Mouse (Mus musculus) forebrain, embryonic 14.5 days (tissue): ENCODE measurements at regions not wholly inside any gene's neighbourhood (a gene's known extent, or its start where the extent isn't known, plus 50 kb on each side); places are given as distances from the start of the nearest gene placed in this dataset.
"Not testable (repeated sequence)": the region's sequence is repeated elsewhere in the genome, so short reads cannot be mapped to it uniquely, and the experiment has no call there.

ENCODE experiments used
- ATAC-seq: fragments of 200-750 bp; cut with Nextera tagmentation; 2 replicates; pipeline ENCODE4 v1.8.0; 2017; ENCODE audit warnings: mild to moderate bottlenecking, moderate library complexity
- DNase-seq: peaks from one replicate; pipeline ENCODE4 v3.0.0-alpha.2; 2015; ENCODE audit warnings: low spot score
- H3K27ac ChIP-seq: fragments of 300-500 bp; sonication (generic); 2 replicates; pipeline ENCODE4 v1.5.1; 2014; ENCODE audit warnings: low read depth, mild to moderate bottlenecking, control low read depth, low read length, moderate library complexity
- H3K27me3 ChIP-seq: fragments of 300-500 bp; sonication (generic); replicated peaks from 2 replicates; pipeline ENCODE4 v1.6.1; 2014; ENCODE audit warnings: low read length, control low read depth, mixed read lengths; ENCODE audit not compliant: control insufficient read depth, insufficient read depth
- H3K36me3 ChIP-seq: fragments of 300-500 bp; sonication (generic); 2 replicates; pipeline ENCODE4 v1.6.1; 2014; ENCODE audit warnings: low read length, control low read depth; ENCODE audit not compliant: control insufficient read depth, insufficient read depth
- H3K4me1 ChIP-seq: fragments of 300-500 bp; sonication (generic); 2 replicates; pipeline ENCODE4 v1.6.1; 2014; ENCODE audit warnings: antibody characterized with exemption, low read length, control low read depth; ENCODE audit not compliant: control insufficient read depth, insufficient read depth
- H3K4me2 ChIP-seq: fragments of 300-500 bp; sonication (generic); 2 replicates; pipeline ENCODE4 v1.6.1; 2014; ENCODE audit warnings: mild to moderate bottlenecking, control low read depth, low read length
- H3K4me3 ChIP-seq: fragments of 300-500 bp; sonication (generic); 2 replicates; pipeline ENCODE4 v1.5.1; 2014; ENCODE audit warnings: low read depth, low read length, control low read depth
- H3K9ac ChIP-seq: fragments of 300-500 bp; sonication (generic); 2 replicates; pipeline ENCODE4 v1.6.1; 2014; ENCODE audit warnings: mild to moderate bottlenecking, low read length, control low read depth, moderate library complexity
- H3K9me3 ChIP-seq: fragments of 300-500 bp; sonication (generic); replicated peaks from 2 replicates; pipeline ENCODE4 v1.6.1; 2016; ENCODE audit warnings: low read length, control low read depth, mixed read lengths; ENCODE audit not compliant: control insufficient read depth
- WGBS: fragments of 180-500 bp; shearing (Covaris S2); extraction: QIAGEN DNeasy Blood & Tissue Kit; methylation state at CpG from one replicate; pipeline ENCODE4 v1.1.7; 2014; 5-methylcytosine and 5-hydroxymethylcytosine counted together

- WGBS, result 89% methylated on average over 5 of the region's 5 CpGs
Measured at GRCm38 (mm10) chr19:29869526-29869925, 55.4 kb upstream of the Il33 start.

GRCm38 (mm10) chr19:29868681-29869080 lies 55.9 kb upstream of the Ranbp6 start:
- H3K9ac ChIP-seq, DNase-seq, H3K4me1 ChIP-seq, H3K9me3 ChIP-seq, H3K36me3 ChIP-seq, H3K4me3 ChIP-seq, H3K27me3 ChIP-seq, ATAC-seq, H3K4me2 ChIP-seq, H3K27ac ChIP-seq: not testable (repeated sequence)
- WGBS, result 100% methylated on average over 1 of the region's 1 CpGs

More at GRCm38 (mm10) chr19:29869526-29869925, 55.4 kb upstream of the Il33 start:
- Histone ChIP-seq H3K4me2 (no peak overlapping the region), H3K4me3 (no peak overlapping the region), H3K9ac (no peak overlapping the region), H3K4me1 (no peaks in the 10 kb centered on the region), H3K9me3 (no peaks in the 10 kb centered on the region), H3K27me3 (no peaks in the 10 kb centered on the region), H3K36me3 (no peaks in the 10 kb centered on the region), H3K27ac (no peak overlapping the region)
- ATAC-seq, result no peak
- no peak for DNase-seq

DNA sequence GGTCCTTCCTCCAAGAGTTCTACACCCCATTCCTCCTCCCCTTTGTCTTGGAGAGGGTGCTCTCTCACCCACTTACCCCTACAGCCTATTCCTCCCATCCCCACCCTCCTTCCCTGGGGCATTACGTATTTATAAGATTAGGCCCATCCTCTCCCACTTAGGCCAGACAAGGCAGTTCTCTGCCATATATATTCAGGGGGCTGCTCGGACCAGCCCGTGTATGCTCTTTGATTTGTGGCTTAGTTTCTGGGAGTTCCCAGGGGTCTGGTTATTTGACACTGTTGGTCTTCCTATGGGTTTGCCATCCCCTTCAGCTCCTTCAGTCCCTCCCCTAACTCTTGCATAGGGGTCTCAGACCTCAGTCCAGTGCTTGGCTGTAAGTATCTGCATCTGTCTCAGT lies 54.0 kb upstream of the Ranbp6 start:
- Histone ChIP-seq H3K27ac (no peak overlapping the region), H3K9me3 (no peaks in the 10 kb centered on the region), H3K9ac (no peak overlapping the region), H3K36me3 (no peaks in the 10 kb centered on the region), H3K4me3 (no peak overlapping the region), H3K4me1 (no peaks in the 10 kb centered on the region), H3K27me3 (no peaks in the 10 kb centered on the region), H3K4me2 (no peak overlapping the region)
- 74% methylated on average over 3 of the region's 3 CpGs for WGBS
- DNase-seq (no peak), ATAC-seq (no peak)

GRCm38 (mm10) chr19:29865142-29865541 lies 52.4 kb upstream of the Ranbp6 start:
- Histone ChIP-seq H3K27me3 (no peaks in the 10 kb centered on the region), H3K36me3 (no peaks in the 10 kb centered on the region), H3K27ac (no peak overlapping the region), H3K9ac (no peak overlapping the region), H3K9me3 (no peaks in the 10 kb centered on the region), H3K4me2 (no peak overlapping the region), H3K4me3 (no peak overlapping the region), H3K4me1 (no peaks in the 10 kb centered on the region)
- no peak for ATAC-seq
- DNase-seq, result no peak
- 81% methylated on average over 1 of the region's 1 CpGs for WGBS

GRCm38 (mm10) chr19:29862808-29863207 lies 50.0 kb upstream of the Ranbp6 start:
- Histone ChIP-seq H3K27ac (no peak overlapping the region), H3K36me3 (no peaks in the 10 kb centered on the region), H3K4me3 (no peak overlapping the region), H3K4me1 (no peaks in the 10 kb centered on the region), H3K9ac (no peak overlapping the region), H3K27me3 (no peaks in the 10 kb centered on the region), H3K4me2 (no peak overlapping the region), H3K9me3 (no peaks in the 10 kb centered on the region)
- peak; percentile 68 for DNase-seq
- no peak for ATAC-seq
